Mouse (Mus musculus): Measurements from ENCODE around the gene Nkx2-5. TPM values are rescaled to one million over a fixed set of nuclear protein-coding genes. Genes with fewer than 3 reads are reported as not detected.

Gene Nkx2-5
- polyA plus RNA-seq (2017; shearing (Covaris generic)) = not detected

GRCm38 (mm10) chr17:26844909-26845148 is at the start of gene Nkx2-5:
TSS of gene Nkx2-5 (minus strand) at chr17:26845009.
- ATAC-seq = no peak

- no peak for ATAC-seq
These were observed 49.5 kb upstream of the Nkx2-5 start for GRCm38 (mm10) chr17:26894342-26894741.

- ATAC-seq = no peak
These were observed 48.7 kb upstream of the Nkx2-5 start for GRCm38 (mm10) chr17:26893492-26893891.

DNA sequence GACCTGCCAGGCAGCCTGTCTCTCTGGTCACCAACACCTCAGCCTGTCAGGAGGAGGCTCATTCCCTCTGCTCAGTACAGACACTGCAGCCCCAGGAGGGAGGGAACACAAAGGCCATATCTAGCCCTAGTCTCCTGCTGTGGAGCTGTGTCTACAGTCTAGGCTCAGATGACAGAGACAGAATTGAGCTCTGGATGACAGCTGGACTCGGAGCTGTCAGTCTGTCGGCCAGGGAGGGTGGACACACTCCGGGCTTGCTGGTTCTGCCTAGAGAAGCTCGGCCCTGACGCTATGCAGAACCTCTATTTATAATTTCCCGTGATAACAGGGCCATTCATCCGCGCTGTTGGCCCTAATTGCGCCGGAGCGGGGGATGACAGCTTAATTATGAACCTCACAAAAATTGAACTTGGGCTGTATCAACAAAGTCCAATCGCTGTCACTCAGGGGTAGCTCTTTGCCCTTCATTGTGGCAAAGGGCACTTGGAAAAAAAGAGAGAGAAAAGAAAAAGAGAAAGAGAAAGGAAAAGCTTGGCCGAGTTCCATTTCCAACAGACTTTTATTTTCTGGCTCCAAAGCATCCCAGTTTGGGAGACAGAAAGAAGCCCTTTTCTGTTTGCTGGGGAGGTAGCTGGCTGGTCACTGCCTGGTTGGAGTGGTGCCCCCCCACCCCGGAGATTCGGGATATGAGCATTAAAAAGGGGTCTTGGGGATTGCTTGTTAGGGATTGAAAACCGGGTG is 48.0 kb upstream of the Nkx2-5 start:
- ATAC-seq = no peak

DNA sequence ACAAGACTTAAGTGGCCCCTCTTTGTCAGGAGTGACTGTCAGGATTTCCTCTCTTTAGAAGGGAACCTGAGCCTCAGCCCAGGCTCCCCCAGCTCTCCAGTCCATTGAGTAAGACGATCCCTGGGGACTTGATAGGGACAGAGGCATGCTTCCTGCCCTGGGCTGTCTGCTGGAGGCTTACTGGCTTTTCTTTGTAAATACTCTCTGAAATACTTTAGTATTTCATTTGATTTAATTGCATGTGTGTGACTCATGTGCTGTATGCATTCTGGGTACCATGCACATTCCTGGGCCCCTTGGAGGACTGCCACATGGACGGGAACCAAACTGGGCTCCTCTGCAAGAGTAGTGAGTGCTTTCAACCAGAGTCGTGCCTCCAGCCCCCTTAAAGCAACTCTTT is 43.1 kb upstream of the Nkx2-5 start:
- ATAC-seq = no peak

DNA sequence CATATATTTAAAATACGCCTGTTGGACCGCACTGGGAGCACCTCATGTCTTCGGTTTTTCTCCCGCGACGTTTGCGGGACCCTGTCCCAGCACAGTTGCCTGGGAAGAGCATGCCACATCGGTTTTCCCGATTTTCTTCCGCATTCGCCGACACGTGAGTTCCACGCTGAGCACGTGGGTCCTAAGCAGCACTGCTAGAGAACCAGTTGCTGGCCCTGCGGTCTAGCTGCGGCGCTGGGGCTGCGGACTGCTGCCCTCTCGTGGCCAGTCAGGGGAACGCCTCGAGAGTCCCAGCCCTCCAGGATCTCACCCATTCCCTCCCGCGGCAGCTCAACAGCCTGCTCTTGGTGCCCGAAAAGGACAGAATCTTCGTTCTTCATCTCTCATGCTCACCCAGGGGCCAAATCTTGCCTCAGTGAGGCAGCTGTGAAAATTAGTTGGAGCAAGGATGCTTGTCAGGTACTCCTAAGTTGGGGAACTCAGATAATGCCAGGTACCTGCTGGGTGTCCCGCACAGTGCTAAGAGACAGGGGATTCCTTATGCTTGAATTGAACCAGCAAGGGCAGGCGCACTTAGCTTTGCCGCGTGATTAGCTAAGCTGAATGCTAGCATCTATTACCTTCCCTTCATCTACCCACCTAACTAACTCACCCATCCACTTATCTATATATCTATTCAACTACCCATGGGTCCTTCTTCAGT is 41.4 kb upstream of the Nkx2-5 start:
- peak; percentile 83 for ATAC-seq

DNA sequence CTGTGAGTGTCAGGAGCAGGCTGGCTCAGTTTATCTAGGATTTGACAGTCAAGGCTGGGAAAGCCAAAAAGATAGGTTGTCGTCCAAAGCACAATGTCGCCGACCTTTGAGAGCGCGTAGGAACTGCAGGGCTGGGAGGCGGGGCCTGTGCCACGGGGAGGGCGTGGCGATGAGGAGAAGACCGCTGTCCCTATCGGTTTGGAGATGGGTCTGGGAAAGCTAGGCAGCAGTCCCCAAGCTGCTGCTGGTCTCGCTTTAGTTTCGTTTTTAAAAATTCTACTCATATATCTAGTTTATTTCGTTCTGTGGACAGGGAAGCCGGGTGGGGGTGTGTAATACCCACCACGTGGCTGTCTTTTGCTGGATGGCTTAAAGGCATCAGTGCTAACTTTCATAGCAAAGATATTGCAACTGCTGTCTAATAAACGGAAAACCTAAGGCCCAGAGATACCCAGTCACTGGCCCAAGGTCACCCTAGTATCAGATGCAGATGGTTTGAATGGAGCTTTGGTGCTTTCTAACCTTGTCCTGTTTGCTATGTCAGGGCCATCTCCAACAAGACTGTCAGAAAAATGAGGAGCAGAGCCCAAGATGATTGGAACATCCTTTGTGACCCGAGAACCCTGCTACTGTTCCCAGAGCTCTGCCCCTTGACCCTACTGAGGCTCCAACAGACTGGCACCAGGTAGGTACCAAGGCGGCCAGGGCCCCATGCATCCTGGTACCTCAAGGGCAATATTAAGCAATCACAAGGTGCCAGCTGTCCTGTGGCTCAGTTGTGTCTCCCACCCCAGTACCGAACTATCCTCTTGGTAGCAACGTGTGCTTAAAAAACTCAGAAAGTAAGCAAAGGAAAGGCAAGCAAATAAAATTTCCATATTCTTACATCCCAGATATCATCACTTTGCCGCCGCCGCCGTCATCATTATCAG is 40.5 kb upstream of the Nkx2-5 start:
- ATAC-seq = peak; percentile 78

DNA sequence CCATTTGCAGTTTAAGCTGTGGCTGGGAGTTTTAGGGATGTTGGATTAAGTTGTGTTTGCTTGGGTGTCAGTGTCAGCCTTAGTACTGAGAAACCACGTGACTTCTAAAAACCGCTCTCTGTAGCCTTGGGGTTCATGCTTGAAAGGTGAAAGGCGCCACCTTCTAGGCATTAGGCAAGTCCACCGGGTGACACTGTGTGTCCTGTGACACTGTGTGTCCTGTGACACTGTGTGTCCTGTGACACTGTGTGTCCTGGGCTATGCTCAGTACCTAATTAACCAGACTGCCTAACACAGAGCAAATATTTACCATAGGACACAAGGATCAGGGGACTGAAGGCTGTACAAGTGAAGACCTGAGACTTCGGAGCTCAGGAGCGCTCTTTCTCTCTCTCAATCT is 38.8 kb upstream of the Nkx2-5 start:
- ATAC-seq = no peak

DNA sequence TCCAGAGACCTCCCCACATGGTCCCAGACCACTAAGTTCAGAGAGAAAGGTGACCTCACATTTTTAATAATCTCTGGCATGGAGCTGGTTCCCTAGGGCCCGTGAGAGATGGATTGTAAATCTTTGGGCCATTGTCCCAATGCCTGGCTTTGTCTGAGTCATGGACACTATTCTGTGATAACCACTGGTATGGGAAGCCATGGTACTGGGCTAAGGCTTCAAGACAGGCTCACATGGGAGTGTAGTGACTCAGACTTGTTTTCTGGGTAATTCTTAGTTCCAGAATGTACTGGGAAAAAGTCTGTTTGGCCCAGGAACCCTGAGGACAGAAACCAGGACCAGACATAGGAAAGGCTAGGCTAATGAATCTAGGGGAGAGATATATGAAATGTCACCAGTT is 37.9 kb upstream of the Nkx2-5 start:
- ATAC-seq = no peak

GRCm38 (mm10) chr17:26879235-26879634 is 34.4 kb upstream of the Nkx2-5 start:
- ATAC-seq = no peak

GRCm38 (mm10) chr17:26877927-26878326 is 33.1 kb upstream of the Nkx2-5 start:
- ATAC-seq = no peak

GRCm38 (mm10) chr17:26874542-26874941 is 29.7 kb upstream of the Nkx2-5 start:
- no peak for ATAC-seq

GRCm38 (mm10) chr17:26873502-26873901 is 28.7 kb upstream of the Nkx2-5 start:
- ATAC-seq = no peak

GRCm38 (mm10) chr17:26872870-26873269 is 28.1 kb upstream of the Nkx2-5 start:
- ATAC-seq = no peak

DNA sequence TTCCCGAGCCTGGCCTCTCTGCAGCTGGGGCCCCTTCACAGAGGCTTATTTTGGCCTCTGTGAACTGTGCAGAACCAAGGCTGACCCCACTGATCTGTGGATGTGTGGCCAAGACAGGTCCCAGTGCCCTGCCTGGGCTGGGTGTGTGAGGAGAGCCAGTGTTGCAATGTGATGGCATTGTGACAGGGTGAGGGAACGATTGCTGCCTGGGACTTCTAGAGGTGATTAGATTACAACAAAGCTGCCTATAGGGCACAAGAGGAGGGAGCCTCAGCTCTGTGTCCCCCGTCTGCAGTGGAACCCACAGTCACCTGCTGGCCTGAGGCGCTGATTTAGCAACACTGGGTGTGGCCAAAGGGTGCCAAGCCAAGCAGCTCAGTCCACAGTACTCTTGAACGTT is 23.9 kb upstream of the Nkx2-5 start:
- no peak for ATAC-seq

DNA sequence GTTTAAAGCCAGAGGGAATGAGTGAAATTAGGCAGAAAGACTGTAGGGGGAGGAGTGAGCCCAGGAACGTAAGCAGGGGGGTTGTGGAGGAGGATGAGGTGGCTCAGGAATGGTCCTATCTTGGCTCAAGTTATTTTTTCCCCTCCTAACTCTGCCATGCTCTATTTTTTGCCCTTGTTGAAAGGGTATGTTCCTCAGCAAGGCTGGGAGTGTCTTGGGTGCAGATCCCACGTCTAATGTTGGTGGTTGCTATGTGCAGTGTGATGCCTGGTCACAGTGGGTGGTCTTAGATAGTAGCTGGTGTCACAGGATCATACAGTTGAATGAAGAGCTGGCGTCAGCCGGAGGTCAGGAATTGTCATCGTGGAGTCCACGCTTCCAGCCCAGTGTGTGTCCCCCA is 20.3 kb upstream of the Nkx2-5 start:
- ATAC-seq = no peak

DNA sequence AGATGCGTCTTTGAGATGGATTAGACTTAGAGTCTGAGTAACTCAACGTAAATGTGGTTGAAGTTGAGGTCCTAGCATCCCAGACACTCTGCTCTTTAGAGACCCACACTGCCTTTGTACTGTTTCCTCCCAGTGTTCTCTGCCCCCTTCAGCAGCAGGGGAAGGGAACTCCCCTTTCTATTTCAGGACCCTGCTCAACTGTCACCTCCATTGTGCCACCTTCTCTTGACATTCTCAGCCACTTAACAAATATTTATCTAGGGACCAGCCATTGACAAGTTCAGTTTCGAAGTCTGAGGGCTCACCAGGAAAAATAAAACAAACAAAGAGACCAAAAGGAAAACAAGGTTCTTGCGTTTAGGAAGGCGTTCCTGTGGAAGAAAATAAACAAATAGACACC is 19.5 kb upstream of the Nkx2-5 start:
- no peak for ATAC-seq

DNA sequence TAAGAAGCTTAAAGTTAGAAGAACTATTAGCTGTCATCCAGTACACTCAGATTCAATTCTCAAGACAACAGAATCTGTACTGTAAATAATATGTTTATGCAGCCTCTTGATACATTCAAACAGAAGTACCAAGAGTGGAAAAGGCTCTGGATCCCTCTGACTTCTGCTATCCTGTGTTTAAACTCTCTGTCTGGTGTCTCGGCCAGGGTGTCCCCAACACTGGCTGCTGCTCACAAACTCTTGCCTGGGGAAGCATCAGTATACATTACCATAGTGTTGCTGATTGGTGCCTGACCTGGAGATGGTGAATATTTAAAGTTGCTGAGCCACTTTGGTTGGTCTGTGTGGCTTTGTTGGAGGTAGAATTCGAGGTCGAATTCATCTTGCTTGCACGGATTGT is 17.0 kb upstream of the Nkx2-5 start:
- ATAC-seq = no peak

DNA sequence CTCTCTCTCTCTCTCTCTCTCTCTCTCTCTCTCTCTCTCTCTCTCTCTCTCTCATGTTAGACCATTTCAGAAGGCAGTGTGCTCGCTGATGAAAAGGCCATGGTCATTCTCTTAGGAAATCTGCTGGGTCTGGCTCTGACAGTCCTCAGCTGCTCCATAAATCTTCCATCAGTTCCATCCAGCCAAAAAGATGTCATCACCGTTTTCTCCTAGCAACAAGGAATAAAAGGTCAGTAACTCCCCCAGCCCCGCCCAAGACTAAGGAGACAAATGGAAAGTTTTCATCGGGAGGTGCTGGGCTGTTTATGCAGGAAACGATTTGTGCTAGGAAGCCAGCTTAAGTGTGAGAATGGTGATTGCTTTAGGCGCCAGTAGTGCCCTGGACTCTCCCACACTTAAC is 16.6 kb upstream of the Nkx2-5 start:
- ATAC-seq = no peak

GRCm38 (mm10) chr17:26860906-26861305 is 16.1 kb upstream of the Nkx2-5 start:
- no peak for ATAC-seq

DNA sequence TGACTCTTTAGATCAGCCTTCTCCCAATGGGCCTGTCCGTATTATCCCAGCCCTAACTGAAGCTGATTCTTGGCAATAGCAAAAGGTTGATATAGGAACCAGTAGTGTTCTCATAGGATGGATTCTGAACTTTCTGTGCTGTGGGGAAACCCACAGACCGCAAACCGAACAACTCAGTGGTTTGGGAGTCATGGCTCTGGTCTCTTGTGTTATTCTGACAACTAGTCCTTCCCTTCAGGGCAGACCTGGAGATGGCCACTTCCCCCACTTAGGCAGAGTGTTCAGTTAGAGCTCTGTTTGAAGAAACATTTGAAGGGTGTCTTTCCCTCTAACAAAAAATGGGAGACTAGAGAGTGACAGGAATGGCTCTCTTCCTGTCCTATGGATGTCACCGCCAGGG is 7.5 kb upstream of the Nkx2-5 start:
- ATAC-seq = no peak

GRCm38 (mm10) chr17:26851136-26851460 is 6.3 kb upstream of the Nkx2-5 start:
- ATAC-seq = no peak

DNA sequence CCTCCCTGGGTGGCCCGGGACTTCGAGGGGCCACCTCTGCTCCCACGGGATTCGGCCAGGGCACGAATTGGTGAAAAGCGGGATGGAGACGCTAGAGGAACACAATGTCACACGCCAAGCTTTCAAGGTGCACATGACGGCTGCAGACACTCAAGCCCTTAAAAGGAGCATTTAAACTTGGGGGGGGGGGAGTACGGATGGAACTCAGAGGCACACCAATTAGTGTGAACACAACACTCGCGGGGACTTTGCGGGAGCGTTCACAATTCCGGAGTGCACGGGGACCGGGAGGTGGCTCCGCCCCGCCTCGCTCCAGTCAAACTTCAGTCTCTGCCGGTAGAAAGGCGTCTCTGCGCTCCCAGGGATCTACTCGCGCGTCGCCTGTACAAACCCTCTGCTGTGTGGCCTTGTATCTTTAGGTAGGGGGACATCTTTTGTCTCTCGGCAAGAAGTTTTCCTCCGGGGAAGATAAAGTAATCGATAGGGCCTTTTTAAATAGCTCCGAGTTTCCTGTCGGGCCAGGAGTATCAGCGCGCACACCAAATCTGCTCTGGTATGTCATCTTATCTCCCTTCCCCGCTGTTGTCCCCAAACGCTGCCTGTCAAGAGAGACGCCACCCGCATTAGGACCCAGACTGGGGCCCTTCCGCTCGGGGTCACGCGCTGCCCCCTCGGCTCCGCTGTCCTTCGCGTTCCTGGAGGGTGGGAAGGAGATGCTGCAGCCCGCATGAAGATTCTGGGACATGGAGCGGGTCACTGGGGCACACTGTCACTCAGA is 5.7 kb upstream of the Nkx2-5 start:
- ATAC-seq = no peak

Data from inflammation-experienced regulatory T-cells, adult 6 months (primary cell).